Mouse (Mus musculus) lung, adult 18-20 months (tissue): ENCODE measurements around the gene Ltc4s.

Source experiments
- DNase-seq, 2 experiments: peaks; one replicate each; pipeline ENCODE4 v3.0.0; 2022; ENCODE audit warnings: mixed read lengths in 2 of 2

The Ltc4s gene

GRCm38 (mm10) chr11:50198219-50198846 lies 40.1 kb downstream of the Ltc4s start:
- DNase-seq: no peak

- no peak for DNase-seq
Measured at GRCm38 (mm10) chr11:50197500-50197899, 40.9 kb downstream of the Ltc4s start.

- DNase-seq: no peak
Measured at GRCm38 (mm10) chr11:50194793-50195192, 43.6 kb downstream of the Ltc4s start.

GRCm38 (mm10) chr11:50194070-50194469 lies 44.3 kb downstream of the Ltc4s start:
- no peak for DNase-seq

GRCm38 (mm10) chr11:50192278-50192677 lies 46.1 kb downstream of the Ltc4s start:
- DNase-seq: no peak

- no peak for DNase-seq
Measured at GRCm38 (mm10) chr11:50190362-50190761, 48.1 kb downstream of the Ltc4s start.

GRCm38 (mm10) chr11:50188682-50189081 lies 49.7 kb downstream of the Ltc4s start:
- no peak for DNase-seq
